Mouse (Mus musculus) adrenal gland, postnatal 0 days (tissue): ENCODE data around the gene Fbxo44. TPM values are rescaled to one million over a fixed set of nuclear protein-coding genes. Genes with fewer than 3 reads are reported as not detected.

ENCODE experiments used
- microRNA-seq: library from miRNA; unstranded; fragments of <30 nt; microRNA quantifications from one replicate; pipeline ENCODE4, GENCODE M21; 2016; ENCODE audit warnings: borderline replicate concordance; ENCODE audit not compliant: insufficient number of aligned reads
- polyA plus RNA-seq: library from polyadenylated mRNA; unstranded; fragments of >200 nt; fragmentation: Nextera tagmentation; extraction: Ambion mirVana; gene quantifications from 2 replicates; pipeline ENCODE4 v1.2.1, GENCODE M21; 2015

The Fbxo44 gene
- 12.8 and 14.7 TPM in 2 replicates for polyA plus RNA-seq

GRCm38 (mm10) chr4:148160436-148161390, at the start of gene Fbxo44, which contains the start of gene Fbxo2:
Gene Fbxo44 (minus strand): TSS chr4:148160482.
Gene Fbxo2 (plus strand): TSS chr4:148160621.

GRCm38 (mm10) chr4:148151267-148152168, 8.8 kb downstream of the Fbxo44 start, which contains the start of gene Fbxo6:
Gene Fbxo6 (minus strand): TSS chr4:148152140.

GRCm38 (mm10) chr4:148130561-148131413, 29.5 kb downstream of the Fbxo44 start, which contains the start of gene Draxin:
Gene Draxin (minus strand): TSS chr4:148130698.

GRCm38 (mm10) chr4:148130133-148130532, 30.1 kb downstream of the Fbxo44 start, which contains the start of gene Mad2l2:
Gene Mad2l2 (plus strand): TSS chr4:148130384.

Small RNA genes within 50 kb of the gene (microRNA-seq; reads per million reads assigned to microRNA genes)
- not detected for gene Mir7022

Other genes starting within 250 kb of the Fbxo44 start
- gene Plod1, start 223.7 kb downstream of the Fbxo44 start, polyA plus RNA-seq = 45.3 and 47.3 TPM in 2 replicates
- gene 2510039O18Rik, start 219.6 kb downstream of the Fbxo44 start, polyA plus RNA-seq = 17.3 and 22.2 TPM in 2 replicates
- 0.88 and 1.6 TPM in 2 replicates for gene Nppb, start 174.7 kb downstream of the Fbxo44 start, polyA plus RNA-seq
- gene Nppa, start 159.8 kb downstream of the Fbxo44 start, polyA plus RNA-seq = 0.39 and 2.7 TPM in 2 replicates
- gene Clcn6, start 121.7 kb downstream of the Fbxo44 start, polyA plus RNA-seq = 4.3 and 6.7 TPM in 2 replicates
- gene Mthfr, start 121.4 kb downstream of the Fbxo44 start, polyA plus RNA-seq = 12.0 and 13.9 TPM in 2 replicates
- gene Agtrap, start 72.5 kb downstream of the Fbxo44 start, polyA plus RNA-seq = 37.2 and 77.1 TPM in 2 replicates
- gene Mad2l2, start 30.1 kb downstream of the Fbxo44 start, polyA plus RNA-seq = 38.8 and 43.4 TPM in 2 replicates
- 0.18 and 0.33 TPM in 2 replicates for gene Draxin, start 29.8 kb downstream of the Fbxo44 start, polyA plus RNA-seq
- gene Fbxo6, start 8.3 kb downstream of the Fbxo44 start, polyA plus RNA-seq = 42.3 and 61.0 TPM in 2 replicates
- 2.8 and 3.3 TPM in 2 replicates for gene Fbxo2, start 139 bp upstream of the Fbxo44 start, polyA plus RNA-seq
- gene Disp3, start 127.5 kb upstream of the Fbxo44 start, polyA plus RNA-seq = 0.12 and 0.30 TPM in 2 replicates